Mouse (Mus musculus) gastrocnemius, adult 2 months (tissue): ENCODE results near the gene Fndc3b. TPM values are rescaled to one million over a fixed set of nuclear protein-coding genes. Genes with fewer than 3 reads are reported as not detected.

Experiments used
- DNase-seq: peaks from one replicate; pipeline ENCODE4 v3.0.0; 2022
- H3K27ac ChIP-seq: fragments of 200-600 bp; 2 replicates; pipeline ENCODE4 v1.8.1; 2022; ENCODE audit warnings: mild to moderate bottlenecking
- H3K4me3 ChIP-seq: fragments of 200-600 bp; 2 replicates; pipeline ENCODE4 v1.8.1; 2022; ENCODE audit warnings: mild to moderate bottlenecking, moderate library complexity
- CTCF ChIP-seq: fragments of 200-600 bp; IDR thresholded peaks from 2 replicates; pipeline ENCODE4 v1.8.1; 2022; ENCODE audit warnings: antibody characterized with exemption, mild to moderate bottlenecking, moderate library complexity
- intact Hi-C: fragments of 180-260 bp; cut with DNase I; formaldehyde crosslinking; loops from one replicate; pipeline ENCODE4 v1.15.1; 2025
- total RNA-seq, 2 experiments: library from RNA; stranded (reverse); gene quantifications; 2 replicates each; pipeline ENCODE4 v1.2.3; 2021

Gene Fndc3b
- total RNA-seq, 2 experiments from 2014 or later: 13.8 to 24.9 TPM

DNA sequence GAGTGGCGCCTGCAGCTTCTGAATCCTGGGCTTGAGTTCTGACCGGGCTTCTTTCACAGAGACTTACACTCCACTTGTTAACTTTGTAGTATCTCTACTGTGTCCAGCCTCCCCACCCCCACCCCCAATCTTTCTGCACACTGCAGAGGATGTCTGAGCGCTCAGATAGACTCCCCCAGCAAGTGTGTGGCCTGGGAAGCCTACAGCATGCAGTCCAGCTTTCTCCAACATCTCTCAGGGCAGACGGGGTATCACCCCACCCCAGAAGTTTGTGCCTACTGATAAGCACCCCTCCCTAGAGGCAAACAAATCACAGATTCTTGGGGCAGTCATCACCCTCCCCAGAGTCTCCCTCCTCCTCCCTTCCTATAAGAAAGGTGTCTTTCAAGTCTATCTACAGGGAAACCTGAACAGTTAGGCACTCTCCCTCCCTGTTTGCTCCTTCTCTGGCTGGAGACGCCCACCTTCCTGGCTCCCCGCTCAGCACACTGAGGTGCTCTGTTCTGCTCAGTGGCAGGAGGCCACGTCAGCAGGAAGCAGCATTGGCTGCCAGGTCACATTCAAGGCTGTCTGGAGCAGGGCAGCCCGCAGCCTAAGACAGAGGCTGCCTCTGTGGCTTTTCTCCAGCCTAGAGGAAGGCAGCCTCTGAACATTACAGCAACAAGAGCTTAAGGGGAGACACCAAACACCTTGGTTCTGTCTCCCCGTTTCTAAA lies 103.9 kb downstream of the Fndc3b start:
- peak; percentile 78 for DNase-seq
- no peak for TF ChIP-seq CTCF

GRCm38 (mm10) chr3:27606626-27607025 lies 104.5 kb downstream of the Fndc3b start:
- H3K27ac ChIP-seq: peak overlapping the region; percentile 74
- DNase-seq: no peak
- intact Hi-C loops: no loop called here
- no peak for TF ChIP-seq CTCF
- no peak overlapping the region for H3K4me3 ChIP-seq

More for the DNA sequence above, 103.9 kb downstream of the Fndc3b start:
- Histone ChIP-seq H3K27ac (peak overlapping the region; percentile 74), H3K4me3 (peak overlapping the region; percentile 50)
- intact Hi-C loops: no loop called here

DNA sequence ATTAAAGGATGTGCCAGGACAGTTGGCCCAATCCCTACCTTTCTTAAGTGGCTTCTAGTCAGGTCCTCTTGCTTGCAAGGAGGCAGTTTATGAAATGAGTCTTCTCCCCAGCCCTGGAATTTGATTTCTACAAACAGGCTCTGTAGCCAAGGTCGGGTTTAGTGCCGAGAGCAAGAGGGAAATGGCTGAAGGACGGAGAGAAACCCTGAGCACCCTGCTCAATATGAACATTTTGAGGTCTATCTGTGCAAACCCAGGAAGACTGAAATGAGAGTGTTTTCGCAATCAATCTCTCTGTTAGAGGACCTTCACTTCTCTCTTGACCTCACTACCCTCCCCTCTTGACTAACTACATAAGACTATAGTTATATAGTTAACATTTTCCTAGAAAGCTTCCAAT lies 105.5 kb downstream of the Fndc3b start:
- no peak for TF ChIP-seq CTCF
- intact Hi-C loops: no loop called here
- no peak overlapping the region for H3K4me3 ChIP-seq
- DNase-seq: no peak
- no peak overlapping the region for H3K27ac ChIP-seq

DNA sequence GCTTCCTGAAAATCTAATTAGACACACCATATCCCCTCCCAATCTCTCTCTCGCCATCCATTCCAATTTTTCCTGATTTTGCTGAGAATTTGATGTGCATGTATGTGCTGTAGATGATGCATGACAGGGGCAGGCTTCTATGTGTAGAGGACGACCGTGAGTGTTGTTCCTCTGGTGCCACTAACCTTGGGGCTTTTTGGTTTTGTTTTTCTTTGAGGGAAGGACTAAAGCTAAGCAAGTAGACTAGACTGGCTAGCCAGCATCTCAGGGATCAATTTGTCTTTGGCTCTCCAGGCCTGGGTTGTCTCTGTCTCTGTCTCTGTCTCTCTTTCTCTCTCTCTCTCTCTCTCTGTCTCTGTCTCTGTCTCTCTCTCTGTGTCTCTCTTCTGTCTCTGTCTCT lies 106.0 kb downstream of the Fndc3b start:
- intact Hi-C loops: no loop called here
- TF ChIP-seq CTCF: no peak
- H3K4me3 ChIP-seq: no peak overlapping the region
- no peak overlapping the region for H3K27ac ChIP-seq
- no peak for DNase-seq

DNA sequence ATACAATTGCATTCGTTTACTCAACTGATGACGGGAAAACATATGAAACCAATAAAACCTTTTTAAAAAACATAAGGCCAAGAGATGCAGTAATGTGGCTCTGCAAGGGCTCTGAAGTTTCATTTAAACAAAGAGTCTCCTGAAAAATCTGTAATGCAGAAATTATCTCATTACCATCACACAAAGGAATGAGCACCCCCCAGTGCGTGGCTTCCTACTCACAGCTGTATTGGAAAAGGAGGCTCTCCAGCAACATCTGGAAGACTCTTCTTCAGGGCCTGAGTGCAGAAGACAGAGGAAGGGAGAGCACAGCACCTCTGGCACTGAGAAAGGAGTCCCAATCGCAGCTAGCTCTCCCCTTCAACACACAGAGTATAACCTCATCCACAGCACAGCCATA lies 106.5 kb downstream of the Fndc3b start:
- no peak for TF ChIP-seq CTCF
- DNase-seq: no peak
- Histone ChIP-seq H3K4me3 (no peak overlapping the region), H3K27ac (no peak overlapping the region)
- intact Hi-C loops: no loop called here

DNA sequence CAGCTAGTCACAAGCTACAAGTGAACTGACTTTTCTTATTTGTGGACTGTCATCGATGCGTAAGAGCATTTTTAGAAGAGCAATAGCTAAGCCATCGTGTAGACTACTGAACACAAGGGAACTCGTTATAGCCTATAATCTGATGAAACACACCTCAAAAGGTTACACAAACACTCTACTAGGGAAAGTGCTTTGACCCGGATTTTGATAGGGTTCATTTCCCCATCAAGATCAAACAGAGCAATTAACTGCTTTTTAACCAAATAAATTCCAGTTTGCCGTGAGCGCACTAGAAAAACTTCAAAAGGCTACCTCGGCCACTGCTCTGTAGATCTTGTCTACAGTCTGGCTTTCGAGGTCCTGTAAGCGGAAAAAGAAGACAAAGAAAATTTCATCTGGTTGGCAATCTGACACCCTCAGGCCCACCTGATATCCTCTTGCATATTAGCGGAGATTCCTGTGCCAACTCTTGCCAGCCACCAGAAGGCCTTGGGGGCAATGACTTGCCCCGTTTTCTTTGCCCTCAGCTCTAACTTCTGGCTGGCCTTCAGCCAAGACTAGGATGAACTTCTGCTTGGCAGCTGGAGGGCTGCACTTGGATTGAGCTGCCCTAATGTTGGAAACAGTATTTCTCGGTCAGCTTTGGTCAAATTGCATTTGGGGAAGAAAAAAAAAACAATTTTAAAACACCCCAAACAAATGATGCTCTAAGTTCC lies 107.0 kb downstream of the Fndc3b start:
- no peak for TF ChIP-seq CTCF
- DNase-seq: no peak
- intact Hi-C loops: no loop called here

DNA sequence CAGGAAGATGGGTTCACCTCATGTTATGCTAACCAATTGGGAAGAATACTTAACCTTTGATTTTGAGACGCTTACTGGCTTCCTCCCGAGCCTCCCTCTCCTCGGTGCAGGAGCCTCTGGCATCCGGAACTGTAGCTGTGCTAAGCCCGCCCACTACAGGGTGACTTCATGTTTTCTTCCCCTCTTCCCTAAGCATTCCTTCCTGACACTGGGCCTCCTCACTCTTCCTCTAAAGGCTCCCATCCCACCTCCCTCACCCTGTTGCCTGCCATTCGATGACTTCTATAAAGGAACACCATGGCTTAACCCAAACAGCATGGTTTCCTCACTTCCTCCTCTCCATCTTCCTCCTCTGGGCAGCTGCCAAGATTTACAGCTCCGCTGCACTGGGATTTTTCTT lies 110.5 kb downstream of the Fndc3b start:
- intact Hi-C loops: no loop called here
- Histone ChIP-seq H3K27ac (peak overlapping the region; percentile 5; the same call in 1 of the 2 replicates), H3K4me3 (no peak overlapping the region)
- DNase-seq: no peak
- no peak for TF ChIP-seq CTCF

More for the DNA sequence above, 107.0 kb downstream of the Fndc3b start:
- H3K27ac ChIP-seq: 0 out of 2 replicates have a peak overlapping the region, but pooled peaks have one; percentile 25
- H3K4me3 ChIP-seq: no peak overlapping the region

DNA sequence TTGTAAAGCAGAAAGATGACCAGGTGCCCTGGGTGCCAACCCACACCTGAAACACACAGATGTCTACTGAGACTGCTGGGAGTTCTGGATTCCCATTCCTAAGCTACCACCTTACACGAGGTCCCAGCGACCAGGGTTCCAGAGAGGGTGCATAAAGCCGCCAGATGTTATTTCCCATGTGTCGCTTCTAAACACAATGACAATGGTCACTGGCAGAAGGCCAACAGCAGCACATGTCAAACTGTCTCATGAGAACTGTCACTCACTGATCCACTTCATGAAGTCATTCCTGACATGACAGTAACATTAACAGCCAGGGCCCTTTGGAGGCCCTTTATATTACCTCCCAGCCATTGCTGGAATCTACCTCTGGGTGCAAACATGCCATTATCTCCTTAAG lies 110.9 kb downstream of the Fndc3b start:
- no peak overlapping the region for H3K4me3 ChIP-seq

GRCm38 (mm10) chr3:27598437-27599382 lies 112.4 kb downstream of the Fndc3b start:
- no peak for DNase-seq
- Histone ChIP-seq H3K4me3 (no peak overlapping the region), H3K27ac (peak overlapping the region; percentile 63)
- TF ChIP-seq CTCF: no peak
- intact Hi-C loops: no loop called here

More for the DNA sequence above, 110.9 kb downstream of the Fndc3b start:
- TF ChIP-seq CTCF: no peak
- DNase-seq: no peak
- peak overlapping the region; percentile 5; the same call in 1 of the 2 replicates for H3K27ac ChIP-seq
- intact Hi-C loops: no loop called here

DNA sequence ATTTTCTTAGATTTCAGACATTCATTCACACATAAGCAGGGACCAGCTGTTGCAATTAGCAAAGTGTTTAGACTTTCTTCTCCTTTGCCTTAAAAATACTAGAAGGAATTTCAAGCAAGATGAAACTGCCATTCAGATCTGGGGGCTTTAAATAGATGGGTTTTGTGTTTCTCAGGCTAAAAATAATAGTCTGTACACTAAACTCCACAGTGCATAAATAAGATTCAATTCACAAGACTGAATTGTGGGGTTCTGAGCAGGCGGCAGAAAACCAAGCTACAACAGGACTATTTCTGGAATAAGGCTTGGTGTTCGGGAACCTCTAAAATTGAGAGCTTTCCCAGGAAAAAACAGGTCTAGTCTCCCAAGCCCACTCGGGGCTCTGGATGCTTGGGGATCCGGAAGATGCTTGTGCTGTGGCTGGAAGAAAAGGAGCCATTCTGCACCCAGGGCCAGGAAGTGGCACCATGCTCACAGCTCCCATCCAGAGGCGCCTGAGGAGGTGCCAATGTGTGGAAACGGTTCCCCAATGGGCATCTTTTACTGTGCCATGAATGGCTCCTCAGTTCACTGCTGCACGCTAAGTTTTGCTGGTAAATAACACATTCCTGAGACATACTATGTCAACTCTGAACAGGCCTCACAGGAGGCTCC lies 117.5 kb downstream of the Fndc3b start:
- intact Hi-C loops: no loop called here
- no peak for TF ChIP-seq CTCF
- no peak overlapping the region for H3K27ac ChIP-seq
- H3K4me3 ChIP-seq: no peak overlapping the region
- no peak for DNase-seq

GRCm38 (mm10) chr3:27592728-27593484 lies 118.2 kb downstream of the Fndc3b start:
- H3K4me3 ChIP-seq: no peak overlapping the region
- intact Hi-C loops: no loop called here
- TF ChIP-seq CTCF: no peak
- H3K27ac ChIP-seq: no peak overlapping the region
- no peak for DNase-seq

DNA sequence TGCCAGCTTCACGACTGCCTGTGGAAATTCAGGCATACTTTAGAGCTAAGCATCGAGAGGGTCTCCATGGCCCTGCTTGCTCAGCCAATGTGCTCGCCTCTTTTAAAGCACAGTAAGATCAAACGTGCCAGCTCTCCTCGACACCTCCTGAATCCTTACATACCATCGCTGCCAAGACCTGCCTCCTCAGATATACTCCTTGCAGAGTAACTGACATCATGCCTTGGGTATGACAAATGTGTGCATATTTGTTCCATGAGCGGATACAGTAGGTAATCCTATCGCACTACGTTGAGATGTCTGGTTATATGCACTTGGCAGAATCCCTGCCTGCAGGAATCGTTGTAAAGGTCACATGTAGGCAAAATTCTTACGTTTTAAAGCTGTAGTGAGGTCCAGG lies 120.3 kb downstream of the Fndc3b start:
- no peak for TF ChIP-seq CTCF
- no peak overlapping the region for H3K27ac ChIP-seq
- no peak for DNase-seq
- H3K4me3 ChIP-seq: no peak overlapping the region
- intact Hi-C loops: no loop called here
